ENCODE assay signal across 15 mouse cellular contexts in the genomic region with DNA sequence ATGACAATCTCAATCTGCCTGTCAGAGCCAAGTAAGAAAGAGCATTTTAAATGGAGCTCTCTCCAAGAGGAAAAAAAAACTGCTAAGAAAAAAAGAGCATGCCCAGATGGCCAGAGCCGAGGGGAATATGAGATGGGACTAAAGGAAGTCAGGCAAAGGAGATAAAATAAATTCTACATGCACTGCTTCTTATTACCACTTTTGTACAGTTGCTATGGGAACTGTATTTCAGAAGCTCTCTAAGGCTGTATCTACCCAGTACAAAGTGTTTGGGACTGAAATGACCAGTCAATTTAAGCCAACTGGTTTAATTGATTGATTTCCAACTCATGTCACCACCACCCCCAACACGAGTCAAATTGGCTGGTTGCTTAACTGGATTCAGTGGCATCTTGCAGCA. TPM values are rescaled to one million over a fixed set of nuclear protein-coding genes. Genes with fewer than 3 reads are reported as not detected.
"Had no signal": no experiment of that assay in that cellular context is flagged by ENCODE, and none has a peak within 500 bp of the region (broad histone marks: within the 10 kb centered on the region; RNA-seq: fewer than 3 reads in every experiment).

No protein-coding gene starts in this region.

- H3K4me1 ChIP-seq: limb, embryonic 13.5 days; neural tube, embryonic 12.5 days; stomach, embryonic 15.5 days had no signal

- DNase-seq: kidney, adult 9 months; kidney, postnatal 36 days; left cerebral cortex, postnatal 4 days; lung, adult 18-20 months; thymus, adult 2 months; thymus, postnatal 25 days had no signal

- H3K4me2 ChIP-seq: limb, embryonic 13.5 days; neural tube, embryonic 12.5 days; stomach, embryonic 15.5 days had no signal

- H3K27ac ChIP-seq: kidney, postnatal 0 days; limb, embryonic 13.5 days; liver, embryonic 14.5 days; neural tube, embryonic 12.5 days; stomach, embryonic 15.5 days had no signal

- H3K27me3 ChIP-seq: limb, embryonic 13.5 days; neural tube, embryonic 12.5 days; stomach, embryonic 15.5 days had no signal

- H3K36me3 ChIP-seq: limb, embryonic 13.5 days; neural tube, embryonic 12.5 days; stomach, embryonic 15.5 days had no signal

- H3K9ac ChIP-seq: limb, embryonic 13.5 days; liver, embryonic 14.5 days; neural tube, embryonic 12.5 days; stomach, embryonic 15.5 days had no signal

- H3K4me3 ChIP-seq: limb, embryonic 13.5 days; neural tube, embryonic 12.5 days; stomach, embryonic 15.5 days had no signal

- H3K9me3 ChIP-seq: limb, embryonic 13.5 days; neural tube, embryonic 12.5 days; stomach, embryonic 15.5 days had no signal

RNA-seq across cellular contexts. Expression of gene AI593442, which starts 40.0 kb away (rescaled TPM):
- total RNA-seq: liver, adult 2 months; megakaryocyte-erythroid progenitor cell, adult 5-6 weeks; monocyte, adult 5-6 weeks; neutrophil, adult 5-6 weeks had no signal
- polyA plus RNA-seq: liver, adult 2 months had no signal
